Mouse (Mus musculus): ENCODE measurements around the gene Zfp276.
"Not testable (repeated sequence)": the region's sequence is repeated elsewhere in the genome, so short reads cannot be mapped to it uniquely, and the experiment has no call there.

Zfp276 gene

GRCm38 (mm10) chr8:123254099-123254885 is at the start of gene Zfp276, which contains the start of gene Vps9d1:
Gene Zfp276 (plus strand): TSS chr8:123254195.
Gene Vps9d1 (minus strand): TSS chr8:123254348.
- peak; percentile 93 for DNase-seq

- DNase-seq, result no peak
These were observed 42.1 kb upstream of the Zfp276 start for GRCm38 (mm10) chr8:123211876-123212275.

- peak; percentile 93 for DNase-seq
These were observed 41.5 kb upstream of the Zfp276 start, which contains the start of the genes Chmp1a and Spata33 for GRCm38 (mm10) chr8:123212321-123213117. Gene Chmp1a (minus strand): TSS chr8:123212763. Gene Spata33 (plus strand): TSS chr8:123212832.

GRCm38 (mm10) chr8:123213118-123213772 is 40.8 kb upstream of the Zfp276 start:
- DNase-seq, result no peak

GRCm38 (mm10) chr8:123215430-123215829 is 38.6 kb upstream of the Zfp276 start:
- no peak for DNase-seq

GRCm38 (mm10) chr8:123220917-123221316 is 33.1 kb upstream of the Zfp276 start:
- no peak for DNase-seq

GRCm38 (mm10) chr8:123224278-123225266 is 29.4 kb upstream of the Zfp276 start, which contains the start of gene Cdk10:
Gene Cdk10 (plus strand): TSS chr8:123224842.
- DNase-seq, result peak; percentile 94

- DNase-seq, result no peak
These were observed 25.6 kb upstream of the Zfp276 start for GRCm38 (mm10) chr8:123228416-123228815.

GRCm38 (mm10) chr8:123230326-123230725 is 23.7 kb upstream of the Zfp276 start:
- not testable (repeated sequence) for DNase-seq

GRCm38 (mm10) chr8:123231742-123232141 is 22.3 kb upstream of the Zfp276 start:
- DNase-seq, result no peak

- no peak for DNase-seq
These were observed 21.4 kb upstream of the Zfp276 start for GRCm38 (mm10) chr8:123232553-123232952.

- no peak for DNase-seq
These were observed 20.7 kb upstream of the Zfp276 start for GRCm38 (mm10) chr8:123233300-123233699.

GRCm38 (mm10) chr8:123233760-123234159 is 20.2 kb upstream of the Zfp276 start:
- no peak for DNase-seq

- DNase-seq, result peak; percentile 33
These were observed 19.0 kb upstream of the Zfp276 start for GRCm38 (mm10) chr8:123234918-123235519.

GRCm38 (mm10) chr8:123235520-123236497 is 18.2 kb upstream of the Zfp276 start, which contains the start of gene Spata2l:
Gene Spata2l (minus strand): TSS chr8:123236233.
- peak; percentile 99 for DNase-seq

GRCm38 (mm10) chr8:123239398-123239797 is 14.6 kb upstream of the Zfp276 start:
- DNase-seq, result no peak

- DNase-seq, result no peak
These were observed 11.7 kb upstream of the Zfp276 start for GRCm38 (mm10) chr8:123242107-123242923.

GRCm38 (mm10) chr8:123243053-123243452 is 10.9 kb upstream of the Zfp276 start:
- DNase-seq, result no peak

- DNase-seq, result no peak
These were observed 9.6 kb upstream of the Zfp276 start for GRCm38 (mm10) chr8:123244382-123244781.
